Mouse (Mus musculus): ENCODE measurements around the gene Slc15a2. TPM values are rescaled to one million over a fixed set of nuclear protein-coding genes. Genes with fewer than 3 reads are reported as not detected.

Slc15a2 gene
- polyA plus RNA-seq, 2 experiments = 4.2 to 6.9 TPM

DNA sequence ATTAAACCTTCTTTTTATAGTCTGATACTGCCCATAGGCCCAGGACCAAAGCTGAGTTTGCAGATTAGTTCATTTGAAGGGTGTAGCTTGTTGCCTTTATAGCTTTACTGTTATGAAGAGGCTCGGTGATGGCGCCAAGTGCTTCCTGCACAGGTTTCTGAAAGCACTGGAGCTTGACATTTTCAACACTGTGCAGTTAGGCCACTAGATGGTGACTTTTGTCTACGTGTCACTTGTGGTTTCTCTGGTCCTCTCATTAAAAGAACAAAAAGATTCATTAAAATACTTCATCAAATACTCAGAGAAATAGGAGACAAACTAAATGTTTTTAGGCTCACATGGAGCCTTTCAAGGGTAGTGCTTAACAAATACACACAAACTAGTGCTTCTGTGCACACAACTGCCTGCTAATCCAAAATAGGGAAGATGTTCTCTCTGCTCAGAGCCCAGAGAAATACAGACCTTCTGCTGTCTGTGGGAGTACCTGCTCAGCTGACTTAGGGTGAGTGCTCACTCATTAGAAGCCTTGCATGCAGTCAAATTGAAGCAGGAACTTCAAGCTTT, 60.8 kb downstream of the Slc15a2 start:
- H3K4me1 ChIP-seq (ENCODE audit: control insufficient read depth, insufficient read depth, low read length) = no peaks in the 10 kb centered on the region
- WGBS = 64% methylated on average over 3 of the region's 3 CpGs
- DNase-seq (ENCODE audit: low spot score) = no peak
- no peaks in the 10 kb centered on the region for H3K9me3 ChIP-seq (ENCODE audit: control insufficient read depth, low read length)
- no peak for TF ChIP-seq POLR2A (IDR thresholded peaks at IDR 0.05; ENCODE audit: borderline replicate concordance, extremely low read depth, insufficient read depth, insufficient read length)
- no peak for ATAC-seq (ENCODE audit: low FRiP score, low read depth)
- H3K9ac ChIP-seq (ENCODE audit: low read depth, low read length, severe bottlenecking) = no peak overlapping the region
- no peaks in the 10 kb centered on the region for H3K27me3 ChIP-seq (ENCODE audit: control insufficient read depth, insufficient read depth, low read length)
- no peak overlapping the region for H3K4me3 ChIP-seq (replicated peaks; ENCODE audit: low read length)
- no peak overlapping the region for H3K4me2 ChIP-seq (replicated peaks; ENCODE audit: low read depth, low read length, severe bottlenecking)
- no peaks in the 10 kb centered on the region for H3K36me3 ChIP-seq (ENCODE audit: control insufficient read depth, insufficient read depth, low read length)
- H3K27ac ChIP-seq (replicated peaks; ENCODE audit: low read depth, low read length) = no peak overlapping the region

GRCm38 (mm10) chr16:36722739-36723138, 62.0 kb downstream of the Slc15a2 start:
- ATAC-seq (ENCODE audit: low FRiP score, low read depth) (no peak), DNase-seq (ENCODE audit: low spot score) (no peak)
- Histone ChIP-seq H3K4me3 (replicated peaks; ENCODE audit: low read length) (no peak overlapping the region), H3K4me1 (ENCODE audit: control insufficient read depth, insufficient read depth, low read length) (no peaks in the 10 kb centered on the region), H3K27ac (replicated peaks; ENCODE audit: low read depth, low read length) (no peak overlapping the region), H3K36me3 (ENCODE audit: control insufficient read depth, insufficient read depth, low read length) (no peaks in the 10 kb centered on the region), H3K27me3 (ENCODE audit: control insufficient read depth, insufficient read depth, low read length) (no peaks in the 10 kb centered on the region), H3K9me3 (ENCODE audit: control insufficient read depth, low read length) (no peaks in the 10 kb centered on the region), H3K4me2 (replicated peaks; ENCODE audit: low read depth, low read length, severe bottlenecking) (no peak overlapping the region), H3K9ac (ENCODE audit: low read depth, low read length, severe bottlenecking) (no peak overlapping the region)
- 27% methylated on average over 4 of the region's 4 CpGs for WGBS
- TF ChIP-seq POLR2A (IDR thresholded peaks at IDR 0.05; ENCODE audit: borderline replicate concordance, extremely low read depth, insufficient read depth, insufficient read length) = no peak

DNA sequence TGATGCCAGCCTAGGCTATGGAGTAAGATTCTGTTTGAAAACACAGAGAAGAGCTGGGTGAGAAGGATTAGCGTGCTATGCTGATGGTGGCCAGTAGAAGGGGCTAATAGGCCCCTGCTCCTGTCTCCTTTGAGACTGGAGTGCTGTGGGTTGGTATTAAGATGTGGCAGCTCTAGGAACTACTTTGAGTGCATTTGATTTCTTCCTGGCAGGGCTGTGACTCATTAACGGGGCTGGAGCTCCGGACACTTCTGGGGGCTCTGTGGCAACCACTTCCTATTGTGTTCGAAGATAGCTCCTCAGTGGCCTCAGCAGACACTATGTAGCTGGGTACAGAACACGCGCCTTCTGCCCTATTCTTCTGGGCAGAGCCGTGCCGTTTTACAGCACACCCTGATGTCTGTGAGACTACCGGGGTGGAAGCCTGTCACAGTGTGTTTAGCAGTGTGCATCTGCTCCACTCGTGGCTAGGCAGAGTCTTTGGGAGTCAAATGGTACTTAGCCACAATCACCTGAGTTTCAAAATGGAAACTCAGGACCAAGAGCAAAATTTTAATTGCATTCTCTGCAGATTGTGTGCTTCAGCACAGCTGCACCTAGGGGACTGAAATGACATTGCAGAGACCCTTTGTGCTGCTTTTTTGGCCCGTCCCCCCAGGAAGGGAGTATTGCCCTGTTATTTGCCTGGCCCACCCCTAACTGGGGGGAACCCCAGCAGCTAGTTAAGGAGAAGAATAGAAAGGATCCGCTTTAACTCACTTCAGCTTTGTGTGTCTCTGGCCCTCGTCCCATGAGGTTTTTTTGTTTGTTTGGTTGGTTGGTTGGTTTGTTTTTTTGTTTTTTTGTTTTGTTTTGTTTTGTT, 64.3 kb downstream of the Slc15a2 start:
- Histone ChIP-seq H3K9me3 (ENCODE audit: control insufficient read depth, low read length) (no peaks in the 10 kb centered on the region), H3K4me1 (ENCODE audit: control insufficient read depth, insufficient read depth, low read length) (no peaks in the 10 kb centered on the region), H3K4me3 (replicated peaks; ENCODE audit: low read length) (no peak overlapping the region), H3K27ac (replicated peaks; ENCODE audit: low read depth, low read length) (no peak overlapping the region), H3K4me2 (replicated peaks; ENCODE audit: low read depth, low read length, severe bottlenecking) (no peak overlapping the region), H3K27me3 (ENCODE audit: control insufficient read depth, insufficient read depth, low read length) (no peaks in the 10 kb centered on the region), H3K36me3 (ENCODE audit: control insufficient read depth, insufficient read depth, low read length) (no peaks in the 10 kb centered on the region), H3K9ac (ENCODE audit: low read depth, low read length, severe bottlenecking) (no peak overlapping the region)
- ATAC-seq (ENCODE audit: low FRiP score, low read depth) (no peak), DNase-seq (ENCODE audit: low spot score) (no peak)
- WGBS = 65% methylated on average over 13 of the region's 13 CpGs
- no peak for TF ChIP-seq POLR2A (IDR thresholded peaks at IDR 0.05; ENCODE audit: borderline replicate concordance, extremely low read depth, insufficient read depth, insufficient read length)

DNA sequence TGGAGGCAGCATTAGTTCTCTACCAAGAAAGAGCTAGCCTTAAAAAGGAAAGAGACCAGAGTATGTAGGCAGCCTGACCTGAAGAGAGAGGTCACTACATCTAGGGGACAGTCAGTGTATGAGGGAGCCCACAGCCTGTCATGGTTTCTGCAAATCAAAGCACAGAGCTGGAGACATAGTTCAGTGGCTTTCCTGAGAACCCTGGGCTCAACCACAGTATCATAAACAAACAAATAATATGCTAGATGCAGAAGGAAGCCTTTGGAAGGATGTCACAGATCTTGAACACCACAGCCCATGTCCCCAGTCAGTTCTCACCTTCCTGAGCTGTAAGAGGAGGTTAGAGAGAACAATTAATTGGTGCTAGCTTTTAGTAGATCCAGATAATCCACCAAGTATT, 66.1 kb downstream of the Slc15a2 start:
- H3K9ac ChIP-seq (ENCODE audit: low read depth, low read length, severe bottlenecking) = no peak overlapping the region
- H3K4me1 ChIP-seq (ENCODE audit: control insufficient read depth, insufficient read depth, low read length) = no peaks in the 10 kb centered on the region
- H3K27ac ChIP-seq (replicated peaks; ENCODE audit: low read depth, low read length) = no peak overlapping the region
- ATAC-seq (ENCODE audit: low FRiP score, low read depth) (no peak), DNase-seq (ENCODE audit: low spot score) (no peak)
- H3K4me2 ChIP-seq (replicated peaks; ENCODE audit: low read depth, low read length, severe bottlenecking) = no peak overlapping the region
- H3K4me3 ChIP-seq (replicated peaks; ENCODE audit: low read length) = no peak overlapping the region
- no peaks in the 10 kb centered on the region for H3K36me3 ChIP-seq (ENCODE audit: control insufficient read depth, insufficient read depth, low read length)
- H3K9me3 ChIP-seq (ENCODE audit: control insufficient read depth, low read length) = no peaks in the 10 kb centered on the region
- TF ChIP-seq POLR2A (IDR thresholded peaks at IDR 0.05; ENCODE audit: borderline replicate concordance, extremely low read depth, insufficient read depth, insufficient read length) = no peak
- no peaks in the 10 kb centered on the region for H3K27me3 ChIP-seq (ENCODE audit: control insufficient read depth, insufficient read depth, low read length)

DNA sequence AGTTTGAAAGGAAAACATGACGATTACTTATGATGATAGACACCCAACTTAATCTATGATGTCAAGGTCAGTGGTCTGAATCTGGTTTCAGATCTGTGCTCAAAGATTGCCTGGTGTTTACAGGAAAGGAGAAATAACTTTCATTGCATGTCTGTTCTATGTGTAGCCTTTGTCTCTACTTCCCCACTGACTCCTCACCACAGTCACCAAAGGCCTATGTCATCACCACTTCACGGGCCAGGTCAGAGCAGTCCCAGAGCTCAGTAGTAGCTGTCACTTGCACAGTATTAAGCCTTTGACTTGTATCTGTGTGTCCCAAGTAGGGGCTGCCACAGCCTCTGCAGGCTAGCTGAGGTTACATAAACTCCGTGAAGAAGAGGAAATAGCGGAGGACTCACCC, 67.3 kb downstream of the Slc15a2 start:
- no peak for TF ChIP-seq POLR2A (IDR thresholded peaks at IDR 0.05; ENCODE audit: borderline replicate concordance, extremely low read depth, insufficient read depth, insufficient read length)
- no peak overlapping the region for H3K4me2 ChIP-seq (replicated peaks; ENCODE audit: low read depth, low read length, severe bottlenecking)
- H3K27ac ChIP-seq (replicated peaks; ENCODE audit: low read depth, low read length) = no peak overlapping the region
- H3K4me1 ChIP-seq (ENCODE audit: control insufficient read depth, insufficient read depth, low read length) = no peaks in the 10 kb centered on the region
- DNase-seq (ENCODE audit: low spot score) (no peak), ATAC-seq (ENCODE audit: low FRiP score, low read depth) (no peak)
- H3K4me3 ChIP-seq (replicated peaks; ENCODE audit: low read length) = no peak overlapping the region
- no peaks in the 10 kb centered on the region for H3K27me3 ChIP-seq (ENCODE audit: control insufficient read depth, insufficient read depth, low read length)
- H3K9ac ChIP-seq (ENCODE audit: low read depth, low read length, severe bottlenecking) = no peak overlapping the region
- H3K9me3 ChIP-seq (ENCODE audit: control insufficient read depth, low read length) = no peaks in the 10 kb centered on the region
- no peaks in the 10 kb centered on the region for H3K36me3 ChIP-seq (ENCODE audit: control insufficient read depth, insufficient read depth, low read length)
- WGBS = 80% methylated on average over 4 of the region's 4 CpGs

All from limb, embryonic 14.5 days (tissue).